Mouse (Mus musculus): Measurements from ENCODE around the gene Nsg1. TPM values are rescaled to one million over a fixed set of nuclear protein-coding genes. Genes with fewer than 3 reads are reported as not detected.

Nsg1 gene
- total RNA-seq (2021) = 10 to 100 TPM; 21.1 to 22.4 TPM

- no peak for DNase-seq
Observed at GRCm38 (mm10) chr5:38159634-38160413, at the start of gene Nsg1. TSS of gene Nsg1 (minus strand) at chr5:38159907.

GRCm38 (mm10) chr5:38208985-38209384 lies 49.3 kb upstream of the Nsg1 start:
- no peak for DNase-seq

- no peak for DNase-seq
Observed at GRCm38 (mm10) chr5:38205303-38205726, 45.6 kb upstream of the Nsg1 start.

- DNase-seq = no peak
Observed at GRCm38 (mm10) chr5:38199686-38200085, 40.0 kb upstream of the Nsg1 start.

- DNase-seq = peak; percentile 91
Observed at GRCm38 (mm10) chr5:38197482-38197823, 37.7 kb upstream of the Nsg1 start.

- DNase-seq = no peak
Observed at GRCm38 (mm10) chr5:38196821-38197481, 37.2 kb upstream of the Nsg1 start.

- no peak for DNase-seq
Observed at GRCm38 (mm10) chr5:38195941-38196340, 36.2 kb upstream of the Nsg1 start.

- DNase-seq = no peak
Observed at GRCm38 (mm10) chr5:38194946-38195345, 35.2 kb upstream of the Nsg1 start.

- DNase-seq = no peak
Observed at GRCm38 (mm10) chr5:38190907-38191306, 31.2 kb upstream of the Nsg1 start.

GRCm38 (mm10) chr5:38187006-38187405 lies 27.3 kb upstream of the Nsg1 start:
- no peak for DNase-seq

GRCm38 (mm10) chr5:38184688-38185285 lies 25.1 kb upstream of the Nsg1 start:
- no peak for DNase-seq

- no peak for DNase-seq
Observed at GRCm38 (mm10) chr5:38174256-38174912, 14.7 kb upstream of the Nsg1 start.

GRCm38 (mm10) chr5:38173766-38174165 lies 14.1 kb upstream of the Nsg1 start:
- DNase-seq = no peak

- DNase-seq = no peak
Observed at GRCm38 (mm10) chr5:38168497-38168896, 8.8 kb upstream of the Nsg1 start.

GRCm38 (mm10) chr5:38158947-38159633 lies 617 bp downstream of the Nsg1 start:
- DNase-seq = peak; percentile 57

GRCm38 (mm10) chr5:38158501-38158946 lies 1.2 kb downstream of the Nsg1 start:
- DNase-seq = no peak

- DNase-seq = no peak
Observed at GRCm38 (mm10) chr5:38157481-38158020, 2.2 kb downstream of the Nsg1 start.

- DNase-seq = no peak
Observed at GRCm38 (mm10) chr5:38153636-38154035, 6.1 kb downstream of the Nsg1 start.

GRCm38 (mm10) chr5:38152201-38153108 lies 7.3 kb downstream of the Nsg1 start:
- DNase-seq = no peak

- DNase-seq = no peak
Observed at GRCm38 (mm10) chr5:38151264-38151663, 8.4 kb downstream of the Nsg1 start.

- DNase-seq = peak; percentile 31
Observed at GRCm38 (mm10) chr5:38146524-38146923, 13.2 kb downstream of the Nsg1 start.

Data from heart, postnatal 4 days (tissue).